In the genomic region with DNA sequence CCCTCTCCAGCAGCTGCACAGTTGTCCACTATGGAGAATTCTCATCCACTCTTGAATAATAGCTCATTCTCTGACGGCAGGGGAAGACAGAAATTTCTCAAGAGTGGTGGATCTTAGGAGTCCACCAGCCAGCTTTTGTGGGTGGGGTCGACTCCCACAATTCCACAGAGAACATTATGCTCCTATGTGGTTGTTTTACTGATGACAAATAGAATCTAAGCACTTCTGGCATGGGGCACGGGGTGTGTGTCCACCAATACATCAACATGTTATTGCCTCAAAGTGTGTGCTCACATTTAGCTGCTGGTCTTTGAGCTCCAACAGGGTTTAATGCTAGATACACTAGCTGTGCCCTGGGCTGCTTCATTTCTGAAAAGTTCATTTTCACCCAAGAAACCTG, we compare ENCODE assay signal across 17 mouse cellular contexts. TPM values are rescaled to one million over a fixed set of nuclear protein-coding genes. Genes with fewer than 3 reads are reported as not detected.
"Had no signal": no experiment of that assay in that cellular context is flagged by ENCODE, and none has a peak within 500 bp of the region (broad histone marks: within the 10 kb centered on the region; RNA-seq: fewer than 3 reads in every experiment).

No protein-coding gene starts in this region.

- H3K4me3 ChIP-seq: limb, embryonic 13.5 days; midbrain, embryonic 15.5 days; stomach, embryonic 15.5 days had no signal

- ATAC-seq: intestine, postnatal 0 days; midbrain, embryonic 15.5 days had no signal

- DNase-seq: kidney, adult 9 months; kidney, postnatal 36 days; layer of hippocampus, adult 9-11 months; layer of hippocampus, postnatal 36 days; lung, adult 18-20 months; right cerebral cortex, postnatal 4 days; thymus, adult 2 months; thymus, postnatal 36 days had no signal

- H3K9ac ChIP-seq: limb, embryonic 13.5 days; liver, embryonic 14.5 days; midbrain, embryonic 15.5 days; stomach, embryonic 15.5 days had no signal

- H3K4me1 ChIP-seq: midbrain, embryonic 15.5 days; stomach, embryonic 15.5 days had no signal

- H3K9me3 ChIP-seq: limb, embryonic 13.5 days; midbrain, embryonic 15.5 days; stomach, embryonic 15.5 days had no signal

- H3K4me2 ChIP-seq: limb, embryonic 13.5 days; midbrain, embryonic 15.5 days; stomach, embryonic 15.5 days had no signal

- H3K36me3 ChIP-seq: limb, embryonic 13.5 days; midbrain, embryonic 15.5 days; stomach, embryonic 15.5 days had no signal

- H3K27ac ChIP-seq: kidney, postnatal 0 days; limb, embryonic 13.5 days; liver, embryonic 14.5 days; midbrain, embryonic 15.5 days; stomach, embryonic 15.5 days had no signal

RNA-seq across cellular contexts. Expression of a gene that starts 6.4 kb away (rescaled TPM):
- total RNA-seq: megakaryocyte progenitor cell, adult 5-6 weeks; monocyte, adult 5-6 weeks had no signal
- polyA plus RNA-seq: intestine, postnatal 0 days; kidney, postnatal 0 days; spleen, adult 2 months had no signal
